Mouse (Mus musculus): ENCODE results near the gene Med13. TPM values are rescaled to one million over a fixed set of nuclear protein-coding genes. Genes with fewer than 3 reads are reported as not detected.
"Not testable (repeated sequence)": the region's sequence is repeated elsewhere in the genome, so short reads cannot be mapped to it uniquely, and the experiment has no call there.

Gene Med13
- polyA plus RNA-seq, 1 experiment from 2014 or later: 13.0 TPM

GRCm38 (mm10) chr11:86350636-86351138 lies 6.7 kb downstream of the Med13 start:
- Histone ChIP-seq H3K9me3 (no peaks in the 10 kb centered on the region), H3K9ac (replicated peaks) (no peak overlapping the region), H3K27ac (no peak overlapping the region), H3K36me3 (peaks cover 34% of the 10 kb centered on the region), H3K4me1 (replicated peaks) (peaks cover 18% of the 10 kb centered on the region), H3K4me3 (replicated peaks) (no peak overlapping the region), H3K27me3 (no peaks in the 10 kb centered on the region), H3K4me2 (no peak overlapping the region)
- WGBS: 83% methylated on average over 1 of the region's 1 CpGs
- ATAC-seq (ENCODE audit: insufficient number of reproducible peaks, insufficient read depth, low FRiP score, low TSS enrichment, low read depth): no peak

GRCm38 (mm10) chr11:86349325-86349724 lies 8.1 kb downstream of the Med13 start:
- Histone ChIP-seq H3K27ac (no peak overlapping the region), H3K4me3 (replicated peaks) (no peak overlapping the region), H3K27me3 (no peaks in the 10 kb centered on the region), H3K36me3 (peaks cover 38% of the 10 kb centered on the region), H3K9ac (replicated peaks) (no peak overlapping the region), H3K9me3 (no peaks in the 10 kb centered on the region), H3K4me1 (replicated peaks) (peaks cover 8% of the 10 kb centered on the region), H3K4me2 (no peak overlapping the region)
- no peak for ATAC-seq (ENCODE audit: insufficient number of reproducible peaks, insufficient read depth, low FRiP score, low TSS enrichment, low read depth)
- WGBS: 66% methylated on average over 2 of the region's 2 CpGs

- Histone ChIP-seq H3K9ac (replicated peaks) (no peak overlapping the region), H3K27me3 (no peaks in the 10 kb centered on the region), H3K27ac (no peak overlapping the region), H3K4me2 (no peak overlapping the region), H3K9me3 (no peaks in the 10 kb centered on the region), H3K4me1 (replicated peaks) (peaks cover 4% of the 10 kb centered on the region), H3K4me3 (replicated peaks) (no peak overlapping the region), H3K36me3 (peaks cover 37% of the 10 kb centered on the region)
- ATAC-seq (ENCODE audit: insufficient number of reproducible peaks, insufficient read depth, low FRiP score, low TSS enrichment, low read depth): no peak
Measured at GRCm38 (mm10) chr11:86348872-86349271, 8.5 kb downstream of the Med13 start.

GRCm38 (mm10) chr11:86347387-86348122 lies 9.8 kb downstream of the Med13 start:
- Histone ChIP-seq H3K4me3 (replicated peaks) (no peak overlapping the region), H3K9ac (replicated peaks) (no peak overlapping the region), H3K4me2 (no peak overlapping the region), H3K4me1 (replicated peaks) (no peaks in the 10 kb centered on the region), H3K36me3 (peaks cover 29% of the 10 kb centered on the region), H3K9me3 (no peaks in the 10 kb centered on the region), H3K27ac (no peak overlapping the region), H3K27me3 (no peaks in the 10 kb centered on the region)
- ATAC-seq (ENCODE audit: insufficient number of reproducible peaks, insufficient read depth, low FRiP score, low TSS enrichment, low read depth): no peak
- 88% methylated on average over 5 of the region's 5 CpGs for WGBS

GRCm38 (mm10) chr11:86346525-86346924 lies 10.9 kb downstream of the Med13 start:
- peaks cover 35% of the 10 kb centered on the region for H3K36me3 ChIP-seq
- no peaks in the 10 kb centered on the region for H3K9me3 ChIP-seq
- ATAC-seq (ENCODE audit: insufficient number of reproducible peaks, insufficient read depth, low FRiP score, low TSS enrichment, low read depth): no peak
- H3K4me1 ChIP-seq (replicated peaks): no peaks in the 10 kb centered on the region
- H3K9ac ChIP-seq (replicated peaks): no peak overlapping the region
- H3K27me3 ChIP-seq: no peaks in the 10 kb centered on the region
- 91% methylated on average over 3 of the region's 3 CpGs for WGBS
- no peak overlapping the region for H3K4me3 ChIP-seq (replicated peaks)
- no peak overlapping the region for H3K27ac ChIP-seq
- H3K4me2 ChIP-seq: no peak overlapping the region

DNA sequence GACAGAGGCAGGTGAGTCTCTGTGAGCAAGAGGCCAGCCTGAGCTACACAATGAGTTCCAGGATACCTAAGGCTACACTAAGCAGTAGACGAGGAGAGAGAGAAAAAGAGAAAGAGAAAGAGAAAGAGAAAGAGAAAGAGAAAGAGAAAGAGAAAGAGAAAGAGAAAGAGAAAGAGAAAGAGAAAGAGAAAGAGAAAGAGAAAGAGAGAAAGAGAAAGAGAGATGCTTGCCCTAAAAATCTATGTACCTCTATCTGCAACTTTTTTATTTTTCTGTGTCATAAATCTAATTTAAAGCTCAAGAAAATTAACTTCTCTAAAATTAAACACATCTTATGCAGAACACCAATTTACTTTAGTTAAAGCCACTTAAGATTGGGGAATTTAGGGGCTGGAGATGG lies 12.5 kb downstream of the Med13 start:
- H3K27me3 ChIP-seq; H3K9me3 ChIP-seq; H3K27ac ChIP-seq; H3K4me3 ChIP-seq (replicated peaks); H3K9ac ChIP-seq (replicated peaks); H3K4me2 ChIP-seq; H3K4me1 ChIP-seq (replicated peaks); ATAC-seq (ENCODE audit: insufficient number of reproducible peaks, insufficient read depth, low FRiP score, low TSS enrichment, low read depth): not testable (repeated sequence)
- H3K36me3 ChIP-seq: peaks cover 41% of the 10 kb centered on the region
- 89% methylated on average over 1 of the region's 1 CpGs for WGBS

- no peak overlapping the region for H3K4me2 ChIP-seq
- 87% methylated on average over 5 of the region's 5 CpGs for WGBS
- no peaks in the 10 kb centered on the region for H3K27me3 ChIP-seq
- no peak overlapping the region for H3K4me3 ChIP-seq (replicated peaks)
- no peaks in the 10 kb centered on the region for H3K4me1 ChIP-seq (replicated peaks)
- peaks cover 53% of the 10 kb centered on the region for H3K36me3 ChIP-seq
- H3K9ac ChIP-seq (replicated peaks): no peak overlapping the region
- H3K27ac ChIP-seq: no peak overlapping the region
- no peak for ATAC-seq (ENCODE audit: insufficient number of reproducible peaks, insufficient read depth, low FRiP score, low TSS enrichment, low read depth)
- H3K9me3 ChIP-seq: no peaks in the 10 kb centered on the region
Measured at GRCm38 (mm10) chr11:86324251-86324650, 33.2 kb downstream of the Med13 start.

DNA sequence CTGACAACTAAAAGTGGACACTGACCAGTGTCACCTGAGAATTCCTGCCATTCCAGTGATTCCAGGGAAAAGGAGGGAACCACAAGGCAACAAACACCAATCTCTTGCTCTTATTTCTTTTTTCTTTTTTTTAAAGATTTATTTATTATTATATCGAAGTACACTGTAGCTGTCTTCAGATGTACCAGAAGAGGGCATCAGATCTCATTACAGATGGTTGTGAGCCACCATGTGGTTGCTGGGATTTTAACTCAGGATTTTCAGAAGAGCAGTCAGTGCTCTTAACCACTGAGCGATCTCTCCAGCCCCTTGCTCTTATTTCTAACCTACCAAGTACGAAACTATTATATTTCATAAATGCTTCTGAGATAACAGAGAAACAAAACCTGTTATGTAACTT lies 42.4 kb downstream of the Med13 start:
- not testable (repeated sequence) for H3K27ac ChIP-seq

GRCm38 (mm10) chr11:86310280-86310679 lies 47.1 kb downstream of the Med13 start:
- ATAC-seq (ENCODE audit: insufficient number of reproducible peaks, insufficient read depth, low FRiP score, low TSS enrichment, low read depth): no peak
- Histone ChIP-seq H3K9ac (replicated peaks) (no peak overlapping the region), H3K27me3 (no peaks in the 10 kb centered on the region), H3K4me3 (replicated peaks) (no peak overlapping the region), H3K36me3 (peaks cover 22% of the 10 kb centered on the region), H3K4me2 (no peak overlapping the region), H3K27ac (no peak overlapping the region), H3K9me3 (no peaks in the 10 kb centered on the region), H3K4me1 (replicated peaks) (no peaks in the 10 kb centered on the region)
- 86% methylated on average over 6 of the region's 6 CpGs for WGBS

More for the DNA sequence above, 42.4 kb downstream of the Med13 start:
- H3K9ac ChIP-seq (replicated peaks); ATAC-seq (ENCODE audit: insufficient number of reproducible peaks, insufficient read depth, low FRiP score, low TSS enrichment, low read depth); H3K4me2 ChIP-seq; H3K27me3 ChIP-seq; H3K4me3 ChIP-seq (replicated peaks); H3K4me1 ChIP-seq (replicated peaks); H3K9me3 ChIP-seq: not testable (repeated sequence)
- WGBS: 91% methylated on average over 3 of the region's 3 CpGs
- peaks cover 39% of the 10 kb centered on the region for H3K36me3 ChIP-seq

GRCm38 (mm10) chr11:86292201-86292600 lies 65.2 kb downstream of the Med13 start:
- H3K9me3 ChIP-seq; H3K9ac ChIP-seq (replicated peaks); H3K4me3 ChIP-seq (replicated peaks); H3K4me1 ChIP-seq (replicated peaks); H3K27ac ChIP-seq; ATAC-seq (ENCODE audit: insufficient number of reproducible peaks, insufficient read depth, low FRiP score, low TSS enrichment, low read depth); H3K27me3 ChIP-seq; H3K4me2 ChIP-seq: not testable (repeated sequence)
- H3K36me3 ChIP-seq: peaks cover 51% of the 10 kb centered on the region
- 95% methylated on average over 10 of the region's 10 CpGs for WGBS

GRCm38 (mm10) chr11:86291714-86292113 lies 65.7 kb downstream of the Med13 start:
- Histone ChIP-seq H3K27me3 (no peaks in the 10 kb centered on the region), H3K4me1 (replicated peaks) (0 out of 2 replicates have a peak, but pooled peaks cover 2% of the 10 kb centered on the region), H3K27ac (no peak overlapping the region), H3K9me3 (no peaks in the 10 kb centered on the region), H3K9ac (replicated peaks) (no peak overlapping the region), H3K36me3 (peaks cover 47% of the 10 kb centered on the region), H3K4me3 (replicated peaks) (no peak overlapping the region), H3K4me2 (no peak overlapping the region)
- WGBS: 95% methylated on average over 6 of the region's 6 CpGs
- ATAC-seq (ENCODE audit: insufficient number of reproducible peaks, insufficient read depth, low FRiP score, low TSS enrichment, low read depth): no peak

DNA sequence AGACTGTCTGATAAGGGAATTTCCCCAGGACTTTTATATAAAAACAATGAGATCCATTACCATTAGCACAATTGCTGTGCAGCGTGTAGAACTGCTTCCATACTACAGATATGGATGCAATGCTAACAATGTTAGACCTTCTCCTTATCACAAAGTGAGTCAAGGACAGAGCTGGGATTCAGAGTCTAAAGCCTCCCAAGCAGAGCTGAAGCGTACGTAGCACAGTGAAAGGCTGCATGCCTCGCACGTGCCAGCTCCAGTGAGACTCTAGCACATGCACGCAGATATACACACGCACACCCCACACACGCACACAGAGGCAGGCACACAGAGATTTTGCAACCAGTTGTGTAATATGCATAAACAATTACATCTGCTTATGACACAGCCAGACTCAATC lies 71.7 kb downstream of the Med13 start:
- Histone ChIP-seq H3K9ac (replicated peaks) (no peak overlapping the region), H3K4me3 (replicated peaks) (no peak overlapping the region), H3K4me2 (no peak overlapping the region), H3K4me1 (replicated peaks) (0 out of 2 replicates have a peak, but pooled peaks cover 2% of the 10 kb centered on the region), H3K36me3 (peaks cover 75% of the 10 kb centered on the region), H3K27me3 (no peaks in the 10 kb centered on the region), H3K9me3 (no peaks in the 10 kb centered on the region), H3K27ac (no peak overlapping the region)
- no peak for ATAC-seq (ENCODE audit: insufficient number of reproducible peaks, insufficient read depth, low FRiP score, low TSS enrichment, low read depth)
- WGBS: 94% methylated on average over 8 of the region's 8 CpGs

All from limb, embryonic 12.5 days (tissue).